Mouse (Mus musculus): Measurements from ENCODE around the gene Txnrd2. TPM values are rescaled to one million over a fixed set of nuclear protein-coding genes. Genes with fewer than 3 reads are reported as not detected.
A peak's percentile ranks its signal among the peaks of the same experiment; 100 is the strongest.

Txnrd2 gene
- polyA plus RNA-seq, 1 experiment, result 21.3 TPM

- no peak overlapping the region for H3ac ChIP-seq (ENCODE audit: control insufficient read depth, insufficient read length)
- TF ChIP-seq POLR2A (IDR thresholded peaks at IDR 0.05; ENCODE audit: insufficient read length, low read depth) (no peak), TCF3 (IDR thresholded peaks at IDR 0.05; ENCODE audit: insufficient read length, low read depth) (no peak)
- no peak overlapping the region for H3K4me3 ChIP-seq
- H3K36me3 ChIP-seq (ENCODE audit: control insufficient read depth, insufficient read depth), result no peaks in the 10 kb centered on the region
- H3K4me2 ChIP-seq (ENCODE audit: low read depth), result no peak overlapping the region
- no peaks in the 10 kb centered on the region for H3K27me3 ChIP-seq (ENCODE audit: control insufficient read depth, insufficient read depth, insufficient read length)
- no peaks in the 10 kb centered on the region for H3K79me2 ChIP-seq (ENCODE audit: control insufficient read depth, insufficient read depth)
These were observed 7.2 kb downstream of the Txnrd2 start for GRCm38 (mm10) chr16:18433341-18433920.

- Histone ChIP-seq H3K36me3 (ENCODE audit: control insufficient read depth, insufficient read depth) (no peaks in the 10 kb centered on the region), H3K4me3 (no peak overlapping the region)
These were observed 9.9 kb downstream of the Txnrd2 start for GRCm38 (mm10) chr16:18436128-18436527.

GRCm38 (mm10) chr16:18443385-18443841 is 17.2 kb downstream of the Txnrd2 start:
- Histone ChIP-seq H3K27me3 (ENCODE audit: control insufficient read depth, insufficient read depth, insufficient read length) (no peaks in the 10 kb centered on the region), H3K36me3 (ENCODE audit: control insufficient read depth, insufficient read depth) (no peaks in the 10 kb centered on the region), H3K79me2 (ENCODE audit: control insufficient read depth, insufficient read depth) (no peaks in the 10 kb centered on the region), H3ac (ENCODE audit: control insufficient read depth, insufficient read length) (no peak overlapping the region), H3K4me3 (no peak overlapping the region), H3K4me2 (ENCODE audit: low read depth) (no peak overlapping the region)
- TF ChIP-seq TCF3 (IDR thresholded peaks at IDR 0.05; ENCODE audit: insufficient read length, low read depth) (no peak), MAX (IDR thresholded peaks at IDR 0.05; ENCODE audit: low read depth) (no peak), POLR2A (IDR thresholded peaks at IDR 0.05; ENCODE audit: insufficient read length, low read depth) (no peak), MYOG (IDR thresholded peaks at IDR 0.05; ENCODE audit: control insufficient read depth in 1 of 3, insufficient read depth in 1 of 3, insufficient read length in 2 of 3, low read depth in 2 of 3) (no peak), REST (IDR thresholded peaks at IDR 0.05; ENCODE audit: insufficient read depth, insufficient read length) (no peak), USF1 (IDR thresholded peaks at IDR 0.05; ENCODE audit: low read depth) (no peak), MYOD1 (IDR thresholded peaks at IDR 0.05; ENCODE audit: control insufficient read depth in 1 of 3, insufficient read length in 2 of 3, low read depth in 2 of 3) (peak in 1 of 3 experiments; percentile 2), SRF (IDR thresholded peaks at IDR 0.05; ENCODE audit: control insufficient read depth, insufficient read length, low read depth) (no peak)

More at GRCm38 (mm10) chr16:18436128-18436527, 9.9 kb downstream of the Txnrd2 start:
- no peak overlapping the region for H3ac ChIP-seq (ENCODE audit: control insufficient read depth, insufficient read length)
- no peak for TF ChIP-seq MYOD1 (IDR thresholded peaks at IDR 0.05; ENCODE audit: control insufficient read depth in 1 of 3, insufficient read length in 2 of 3, low read depth in 2 of 3)
- no peak for TF ChIP-seq CEBPB (IDR thresholded peaks at IDR 0.05; ENCODE audit: insufficient read depth, poor library complexity, severe bottlenecking)
- no peak for TF ChIP-seq MAX (IDR thresholded peaks at IDR 0.05; ENCODE audit: low read depth)
- no peak for TF ChIP-seq E2F4 (IDR thresholded peaks at IDR 0.05; ENCODE audit: insufficient read depth)
- no peak for TF ChIP-seq REST (IDR thresholded peaks at IDR 0.05; ENCODE audit: insufficient read depth, insufficient read length)
- no peak for TF ChIP-seq TCF3 (IDR thresholded peaks at IDR 0.05; ENCODE audit: insufficient read length, low read depth)
- no peak for TF ChIP-seq USF1 (IDR thresholded peaks at IDR 0.05; ENCODE audit: low read depth)
- TF ChIP-seq TCF12 (IDR thresholded peaks at IDR 0.05; ENCODE audit: insufficient read depth, poor library complexity, severe bottlenecking), result no peak
- TF ChIP-seq POLR2AphosphoS2 (IDR thresholded peaks at IDR 0.05; ENCODE audit: insufficient read length, low read depth), result no peak
- TF ChIP-seq SRF (IDR thresholded peaks at IDR 0.05; ENCODE audit: control insufficient read depth, insufficient read length, low read depth), result no peak
- no peak overlapping the region for H3K4me2 ChIP-seq (ENCODE audit: low read depth)
- H3K79me2 ChIP-seq (ENCODE audit: control insufficient read depth, insufficient read depth), result no peaks in the 10 kb centered on the region
- H3K27me3 ChIP-seq (ENCODE audit: control insufficient read depth, insufficient read depth, insufficient read length), result no peaks in the 10 kb centered on the region

- Histone ChIP-seq H3ac (ENCODE audit: control insufficient read depth, insufficient read length) (no peak overlapping the region), H3K27me3 (ENCODE audit: control insufficient read depth, insufficient read depth, insufficient read length) (no peaks in the 10 kb centered on the region), H3K4me3 (no peak overlapping the region), H3K79me2 (ENCODE audit: control insufficient read depth, insufficient read depth) (no peaks in the 10 kb centered on the region), H3K36me3 (ENCODE audit: control insufficient read depth, insufficient read depth) (no peaks in the 10 kb centered on the region), H3K4me2 (ENCODE audit: low read depth) (no peak overlapping the region)
- TF ChIP-seq POLR2AphosphoS2 (IDR thresholded peaks at IDR 0.05; ENCODE audit: insufficient read length, low read depth), result no peak
- TF ChIP-seq TCF12 (IDR thresholded peaks at IDR 0.05; ENCODE audit: insufficient read depth, poor library complexity, severe bottlenecking), result no peak
- no peak for TF ChIP-seq USF1 (IDR thresholded peaks at IDR 0.05; ENCODE audit: low read depth)
- no peak for TF ChIP-seq E2F4 (IDR thresholded peaks at IDR 0.05; ENCODE audit: insufficient read depth)
- TF ChIP-seq REST (IDR thresholded peaks at IDR 0.05; ENCODE audit: insufficient read depth, insufficient read length), result no peak
- TF ChIP-seq POLR2A (IDR thresholded peaks at IDR 0.05; ENCODE audit: insufficient read length, low read depth), result no peak
- no peak for TF ChIP-seq MAX (IDR thresholded peaks at IDR 0.05; ENCODE audit: low read depth)
- no peak for TF ChIP-seq MYOG (IDR thresholded peaks at IDR 0.05; ENCODE audit: control insufficient read depth in 1 of 3, insufficient read depth in 1 of 3, insufficient read length in 2 of 3, low read depth in 2 of 3)
- TF ChIP-seq MYOD1 (IDR thresholded peaks at IDR 0.05; ENCODE audit: control insufficient read depth in 1 of 3, insufficient read length in 2 of 3, low read depth in 2 of 3), result no peak
- no peak for TF ChIP-seq TCF3 (IDR thresholded peaks at IDR 0.05; ENCODE audit: insufficient read length, low read depth)
- TF ChIP-seq CEBPB (IDR thresholded peaks at IDR 0.05; ENCODE audit: insufficient read depth, poor library complexity, severe bottlenecking), result no peak
- no peak for TF ChIP-seq SRF (IDR thresholded peaks at IDR 0.05; ENCODE audit: control insufficient read depth, insufficient read length, low read depth)
These were observed 21.1 kb downstream of the Txnrd2 start for GRCm38 (mm10) chr16:18447243-18447642.

- no peak overlapping the region for H3K4me2 ChIP-seq (ENCODE audit: low read depth)
- H3K36me3 ChIP-seq (ENCODE audit: control insufficient read depth, insufficient read depth), result no peaks in the 10 kb centered on the region
- TF ChIP-seq POLR2A (IDR thresholded peaks at IDR 0.05; ENCODE audit: insufficient read length, low read depth) (no peak), REST (IDR thresholded peaks at IDR 0.05; ENCODE audit: insufficient read depth, insufficient read length) (no peak), SRF (IDR thresholded peaks at IDR 0.05; ENCODE audit: control insufficient read depth, insufficient read length, low read depth) (no peak), MYOD1 (IDR thresholded peaks at IDR 0.05; ENCODE audit: control insufficient read depth in 1 of 3, insufficient read length in 2 of 3, low read depth in 2 of 3) (no peak), TCF3 (IDR thresholded peaks at IDR 0.05; ENCODE audit: insufficient read length, low read depth) (no peak)
- no peaks in the 10 kb centered on the region for H3K79me2 ChIP-seq (ENCODE audit: control insufficient read depth, insufficient read depth)
- no peak overlapping the region for H3ac ChIP-seq (ENCODE audit: control insufficient read depth, insufficient read length)
- H3K27me3 ChIP-seq (ENCODE audit: control insufficient read depth, insufficient read depth, insufficient read length), result no peaks in the 10 kb centered on the region
- H3K4me3 ChIP-seq, result no peak overlapping the region
These were observed 21.9 kb downstream of the Txnrd2 start for GRCm38 (mm10) chr16:18448104-18448503.

Data from myocyte (in vitro differentiated cells).